Mouse (Mus musculus): ENCODE measurements around the gene Fiz1. TPM values are rescaled to one million over a fixed set of nuclear protein-coding genes. Genes with fewer than 3 reads are reported as not detected.

Fiz1 gene
- polyA plus RNA-seq, 1 experiment from 2014 or later, result 56.5 TPM

Other genes with a start within 250 kb of the Fiz1 start
- gene Fam71e2, start 243.4 kb downstream of the Fiz1 start, polyA plus RNA-seq (2016; fragmentation: Nextera tagmentation; extraction: Ambion mirVana), result not detected in 2 replicates
- 0.15 and 0.19 TPM in 2 replicates for gene Il11, start 231.8 kb downstream of the Fiz1 start, polyA plus RNA-seq (2016; fragmentation: Nextera tagmentation; extraction: Ambion mirVana)
- not detected in 2 replicates for gene Tmem190, start 231.8 kb downstream of the Fiz1 start, polyA plus RNA-seq (2016; fragmentation: Nextera tagmentation; extraction: Ambion mirVana)
- gene Tmem238, start 225.0 kb downstream of the Fiz1 start, polyA plus RNA-seq (2016; fragmentation: Nextera tagmentation; extraction: Ambion mirVana), result 4.1 and 4.2 TPM in 2 replicates
- gene Rpl28, start 221.8 kb downstream of the Fiz1 start, polyA plus RNA-seq (2016; fragmentation: Nextera tagmentation; extraction: Ambion mirVana), result 386 and 403 TPM in 2 replicates
- gene Ube2s, start 202.1 kb downstream of the Fiz1 start, polyA plus RNA-seq (2016; fragmentation: Nextera tagmentation; extraction: Ambion mirVana), result 422 and 438 TPM in 2 replicates
- gene Shisa7, start 170.0 kb downstream of the Fiz1 start, polyA plus RNA-seq (2016; fragmentation: Nextera tagmentation; extraction: Ambion mirVana), result 0.23 and 0.35 TPM in 2 replicates
- gene Isoc2b, start 144.4 kb downstream of the Fiz1 start, polyA plus RNA-seq (2016; fragmentation: Nextera tagmentation; extraction: Ambion mirVana), result 2.6 and 4.1 TPM in 2 replicates
- 0.68 and 0.86 TPM in 2 replicates for gene Isoc2a, start 137.5 kb downstream of the Fiz1 start, polyA plus RNA-seq (2016; fragmentation: Nextera tagmentation; extraction: Ambion mirVana)
- gene Gm36210, start 108.2 kb downstream of the Fiz1 start, polyA plus RNA-seq (2016; fragmentation: Nextera tagmentation; extraction: Ambion mirVana), result 0.22 TPM in 1 of 2 replicates, not detected in the other
- gene Zfp628, start 99.5 kb downstream of the Fiz1 start, polyA plus RNA-seq (2016; fragmentation: Nextera tagmentation; extraction: Ambion mirVana), result 4.5 and 4.6 TPM in 2 replicates
- 4.9 and 5.3 TPM in 2 replicates for gene Nat14, start 92.7 kb downstream of the Fiz1 start, polyA plus RNA-seq (2016; fragmentation: Nextera tagmentation; extraction: Ambion mirVana)
- gene Ssc5d, start 88.9 kb downstream of the Fiz1 start, polyA plus RNA-seq (2016; fragmentation: Nextera tagmentation; extraction: Ambion mirVana), result 1.4 and 1.7 TPM in 2 replicates
- 0.09 TPM in 1 of 2 replicates, not detected in the other for gene Sbk2, start 50.3 kb downstream of the Fiz1 start, polyA plus RNA-seq (2016; fragmentation: Nextera tagmentation; extraction: Ambion mirVana)
- 0.05 TPM in 1 of 2 replicates, not detected in the other for gene Sbk3, start 43.5 kb downstream of the Fiz1 start, polyA plus RNA-seq (2016; fragmentation: Nextera tagmentation; extraction: Ambion mirVana)
- gene Zfp579, start 18.5 kb downstream of the Fiz1 start, polyA plus RNA-seq (2016; fragmentation: Nextera tagmentation; extraction: Ambion mirVana), result 24.8 and 29.3 TPM in 2 replicates
- 7.8 and 8.0 TPM in 2 replicates for gene Zfp524, start 282 bp downstream of the Fiz1 start, polyA plus RNA-seq (2016; fragmentation: Nextera tagmentation; extraction: Ambion mirVana)
- gene Gm44973, start 799 bp upstream of the Fiz1 start, polyA plus RNA-seq (2016; fragmentation: Nextera tagmentation; extraction: Ambion mirVana), result 0.38 and 1.3 TPM in 2 replicates
- gene Zfp865, start 5.7 kb upstream of the Fiz1 start, polyA plus RNA-seq (2016; fragmentation: Nextera tagmentation; extraction: Ambion mirVana), result 6.1 and 6.6 TPM in 2 replicates
- 7.9 and 8.0 TPM in 2 replicates for gene Ccdc106, start 5.9 kb upstream of the Fiz1 start, polyA plus RNA-seq (2016; fragmentation: Nextera tagmentation; extraction: Ambion mirVana)
- gene 4632433K11Rik, start 19.4 kb upstream of the Fiz1 start, polyA plus RNA-seq (2016; fragmentation: Nextera tagmentation; extraction: Ambion mirVana), result not detected in 2 replicates
- gene Zfp784, start 23.7 kb upstream of the Fiz1 start, polyA plus RNA-seq (2016; fragmentation: Nextera tagmentation; extraction: Ambion mirVana), result 2.7 and 2.8 TPM in 2 replicates
- 29.8 and 33.9 TPM in 2 replicates for gene Zfp580, start 36.8 kb upstream of the Fiz1 start, polyA plus RNA-seq (2016; fragmentation: Nextera tagmentation; extraction: Ambion mirVana)
- gene U2af2, start 47.4 kb upstream of the Fiz1 start, polyA plus RNA-seq (2016; fragmentation: Nextera tagmentation; extraction: Ambion mirVana), result 182 and 189 TPM in 2 replicates
- 56.7 and 58.8 TPM in 2 replicates for gene Epn1, start 65.5 kb upstream of the Fiz1 start, polyA plus RNA-seq (2016; fragmentation: Nextera tagmentation; extraction: Ambion mirVana)
- gene Rfpl4, start 102.3 kb upstream of the Fiz1 start, polyA plus RNA-seq (2016; fragmentation: Nextera tagmentation; extraction: Ambion mirVana), result not detected in 2 replicates
- 0.20 TPM in 2 replicates for gene Rasl2-9, start 111.3 kb upstream of the Fiz1 start, polyA plus RNA-seq (2016; fragmentation: Nextera tagmentation; extraction: Ambion mirVana)
- gene Vmn1r55, start 135.0 kb upstream of the Fiz1 start, polyA plus RNA-seq (2016; fragmentation: Nextera tagmentation; extraction: Ambion mirVana), result 0.01 TPM in 1 of 2 replicates, not detected in the other
- gene Vmn1r56, start 182.1 kb upstream of the Fiz1 start, polyA plus RNA-seq (2016; fragmentation: Nextera tagmentation; extraction: Ambion mirVana), result not detected in 2 replicates
- not detected in 2 replicates for gene Vmn1r57, start 203.8 kb upstream of the Fiz1 start, polyA plus RNA-seq (2016; fragmentation: Nextera tagmentation; extraction: Ambion mirVana)